Mouse (Mus musculus): ENCODE data around the gene Dytn. TPM values are rescaled to one million over a fixed set of nuclear protein-coding genes. Genes with fewer than 3 reads are reported as not detected.
"Not testable (repeated sequence)": the region's sequence is repeated elsewhere in the genome, so short reads cannot be mapped to it uniquely, and the experiment has no call there.

Dytn gene
- polyA plus RNA-seq, 1 experiment: not detected

DNA sequence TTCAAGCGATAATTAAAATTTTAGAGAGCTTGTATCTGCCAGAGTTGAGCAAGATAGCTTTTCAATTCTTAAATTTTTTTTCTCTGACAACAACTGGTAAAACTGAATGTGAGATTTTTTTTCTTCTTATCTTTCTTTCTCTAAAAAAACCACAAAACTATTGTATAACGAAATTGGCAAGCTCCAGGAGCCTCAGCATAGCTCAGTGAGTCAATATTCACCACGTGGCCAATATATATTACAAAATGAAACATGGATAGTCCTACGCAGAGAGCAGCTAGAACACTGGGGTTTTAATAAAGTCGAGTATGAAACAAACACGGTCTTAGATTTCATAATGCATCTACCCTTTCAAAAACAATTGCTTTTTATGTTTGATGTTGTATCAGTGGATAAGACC, 46.8 kb downstream of the Dytn start:
- no peak for DNase-seq
- no peaks in the 10 kb centered on the region for H3K4me1 ChIP-seq (ENCODE audit: control insufficient read depth, insufficient read depth, low read length)
- WGBS: 74% methylated on average over 6 of the region's 6 CpGs

DNA sequence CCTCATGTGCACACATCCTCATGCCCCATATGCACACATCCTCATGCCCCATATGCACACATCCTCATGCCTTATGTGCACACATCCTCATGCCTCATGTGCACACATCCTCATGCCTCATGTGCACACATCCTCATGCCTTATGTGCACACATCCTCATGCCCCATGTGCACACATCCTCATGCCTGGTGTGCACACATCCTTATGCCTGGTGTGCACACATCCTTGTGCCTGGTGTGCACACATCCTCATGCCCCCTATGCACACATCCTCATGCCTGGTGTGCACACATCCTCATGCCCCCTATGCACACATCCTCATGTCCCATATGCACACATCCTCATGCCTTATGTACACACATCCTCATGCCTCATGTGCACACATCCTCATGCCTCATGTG, 56.3 kb downstream of the Dytn start:
- DNase-seq: not testable (repeated sequence)

More for the DNA sequence above, 46.8 kb downstream of the Dytn start:
- Histone ChIP-seq H3K27me3 (replicated peaks; ENCODE audit: control insufficient read depth, insufficient read depth, low read length) (no peaks in the 10 kb centered on the region; the same call in 1 of the 2 replicates), H3K36me3 (ENCODE audit: control insufficient read depth, insufficient read depth, low read length) (no peaks in the 10 kb centered on the region), H3K27ac (ENCODE audit: insufficient read depth, low read depth, low read length) (no peak overlapping the region), H3K4me3 (ENCODE audit: insufficient read depth, low read depth, low read length) (no peak overlapping the region)
- TF ChIP-seq POLR2A (IDR thresholded peaks at IDR 0.05; ENCODE audit: low read depth, low read length) (no peak), CTCF (conservative IDR thresholded peaks at IDR 0.05; ENCODE audit: insufficient read depth, insufficient read length, low read depth, low read length) (no peak)

DNA sequence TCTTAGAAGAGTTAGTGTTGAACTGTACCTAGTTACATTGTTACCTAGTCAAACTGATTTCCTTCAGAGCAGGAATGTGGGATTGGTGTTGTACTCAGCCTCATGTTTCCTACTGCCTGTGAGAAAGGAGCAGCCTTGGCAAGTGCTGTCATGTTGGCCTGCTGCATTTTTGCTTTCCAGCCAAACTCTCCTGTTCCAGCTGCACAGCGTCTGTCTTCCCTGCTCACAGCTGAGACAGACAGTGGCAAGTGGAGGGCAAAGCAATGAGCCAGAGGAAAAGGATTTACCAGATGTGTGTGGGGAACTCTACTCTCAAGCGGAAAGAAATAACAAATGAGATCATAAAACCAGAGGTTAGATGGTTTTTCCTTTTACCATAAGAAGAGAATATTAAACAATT, 58.5 kb downstream of the Dytn start:
- no peak overlapping the region for H3K4me3 ChIP-seq (ENCODE audit: insufficient read depth, low read depth, low read length)
- no peaks in the 10 kb centered on the region for H3K36me3 ChIP-seq (ENCODE audit: control insufficient read depth, insufficient read depth, low read length)
- WGBS: 26% methylated on average over 2 of the region's 2 CpGs
- H3K27ac ChIP-seq (ENCODE audit: insufficient read depth, low read depth, low read length): no peak overlapping the region
- TF ChIP-seq CTCF (conservative IDR thresholded peaks at IDR 0.05; ENCODE audit: insufficient read depth, insufficient read length, low read depth, low read length) (no peak), POLR2A (IDR thresholded peaks at IDR 0.05; ENCODE audit: low read depth, low read length) (no peak)
- no peak for DNase-seq
- no peaks in the 10 kb centered on the region for H3K4me1 ChIP-seq (ENCODE audit: control insufficient read depth, insufficient read depth, low read length)
- H3K27me3 ChIP-seq (replicated peaks; ENCODE audit: control insufficient read depth, insufficient read depth, low read length): no peaks in the 10 kb centered on the region

More for the DNA sequence above, 56.3 kb downstream of the Dytn start:
- not testable (repeated sequence) for H3K27ac ChIP-seq (ENCODE audit: insufficient read depth, low read depth, low read length); H3K4me1 ChIP-seq (ENCODE audit: control insufficient read depth, insufficient read depth, low read length); H3K4me3 ChIP-seq (ENCODE audit: insufficient read depth, low read depth, low read length); H3K27me3 ChIP-seq (replicated peaks; ENCODE audit: control insufficient read depth, insufficient read depth, low read length); H3K36me3 ChIP-seq (ENCODE audit: control insufficient read depth, insufficient read depth, low read length)

DNA sequence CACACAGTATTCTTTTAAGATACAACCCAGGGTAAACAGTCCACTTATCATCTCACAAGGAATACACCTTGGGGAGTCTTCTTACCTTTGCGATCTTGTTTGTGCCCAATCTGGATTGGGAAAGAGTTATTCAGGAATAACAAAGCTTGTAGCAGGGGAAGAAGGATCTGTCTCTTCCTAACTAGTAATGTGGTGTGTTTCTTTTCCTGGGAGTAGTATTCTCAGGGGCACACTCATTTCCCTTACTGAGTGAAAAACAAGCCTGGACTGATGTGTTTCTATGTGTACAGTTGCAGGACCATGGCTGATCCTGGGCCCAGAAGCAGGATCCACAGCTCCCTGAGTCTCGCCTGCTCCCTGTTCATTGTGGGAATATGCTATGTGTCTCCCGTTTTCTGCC, 71.1 kb downstream of the Dytn start, which contains the start of gene Gm39653:
TSS of gene Gm39653 (plus strand) at position 301 of the 400 bp plus-strand sequence.
- no peak within 1 kb of the TSS for H3K4me3 ChIP-seq (ENCODE audit: insufficient read depth, low read depth, low read length)
- WGBS: 75% methylated on average over 3 of the region's 3 CpGs
- no peak for DNase-seq
- no peaks in the 10 kb centered on the region; the same call in 1 of the 2 replicates for H3K27me3 ChIP-seq (replicated peaks; ENCODE audit: control insufficient read depth, insufficient read depth, low read length)
- H3K27ac ChIP-seq (ENCODE audit: insufficient read depth, low read depth, low read length): no peak within 1 kb of the TSS
- H3K36me3 ChIP-seq (ENCODE audit: control insufficient read depth, insufficient read depth, low read length): no peaks in the 10 kb centered on the region
- TF ChIP-seq CTCF (conservative IDR thresholded peaks at IDR 0.05; ENCODE audit: insufficient read depth, insufficient read length, low read depth, low read length) (no peak), POLR2A (IDR thresholded peaks at IDR 0.05; ENCODE audit: low read depth, low read length) (no peak)
- H3K4me1 ChIP-seq (ENCODE audit: control insufficient read depth, insufficient read depth, low read length): no peaks in the 10 kb centered on the region

DNA sequence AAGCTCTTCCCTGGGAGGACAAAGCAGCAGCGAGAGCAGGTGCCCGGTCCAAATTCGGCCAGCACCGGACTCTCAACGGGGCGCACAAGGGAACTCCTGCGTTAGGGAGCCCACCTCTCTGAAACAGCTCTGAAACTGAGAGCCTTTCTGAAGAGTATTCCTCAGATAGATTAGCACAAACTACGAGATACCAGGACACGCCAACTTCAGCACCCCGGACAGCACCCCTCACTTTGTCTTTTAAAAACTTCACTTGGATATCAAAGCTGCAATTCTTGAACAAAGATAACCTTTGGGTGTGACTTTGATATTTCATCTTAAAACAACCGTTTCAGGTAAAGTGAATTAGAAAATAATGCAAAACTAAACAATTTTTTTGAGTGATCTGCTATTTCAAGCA, 72.1 kb downstream of the Dytn start:
- peak; percentile 23 for DNase-seq
- Histone ChIP-seq H3K36me3 (ENCODE audit: control insufficient read depth, insufficient read depth, low read length) (no peaks in the 10 kb centered on the region), H3K4me1 (ENCODE audit: control insufficient read depth, insufficient read depth, low read length) (no peaks in the 10 kb centered on the region), H3K4me3 (ENCODE audit: insufficient read depth, low read depth, low read length) (no peak overlapping the region), H3K27me3 (replicated peaks; ENCODE audit: control insufficient read depth, insufficient read depth, low read length) (no peaks in the 10 kb centered on the region; the same call in 1 of the 2 replicates), H3K27ac (ENCODE audit: insufficient read depth, low read depth, low read length) (no peak overlapping the region)
- no peak for TF ChIP-seq CTCF (conservative IDR thresholded peaks at IDR 0.05; ENCODE audit: insufficient read depth, insufficient read length, low read depth, low read length)
- 2% methylated on average over 11 of the region's 11 CpGs for WGBS

DNA sequence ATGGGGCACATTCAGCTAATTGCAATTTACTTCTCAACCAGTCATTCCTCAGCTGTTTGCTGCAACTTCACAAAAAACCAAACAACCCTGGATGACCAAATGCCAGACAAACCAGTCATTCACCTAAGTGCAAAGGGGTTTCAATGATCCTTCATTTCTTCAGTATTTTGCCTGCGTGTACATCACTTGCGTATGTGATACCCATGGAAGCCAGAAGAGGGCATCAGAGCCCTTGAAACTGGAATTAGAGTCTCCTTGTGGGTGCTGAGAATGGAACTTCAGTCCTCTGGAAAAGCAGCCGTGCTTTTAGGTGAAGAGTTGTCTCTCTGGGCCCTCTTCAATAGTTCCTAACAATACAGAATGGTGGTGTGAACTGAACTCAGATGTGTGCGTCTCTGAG, 77.1 kb downstream of the Dytn start:
- Histone ChIP-seq H3K4me3 (ENCODE audit: insufficient read depth, low read depth, low read length) (no peak overlapping the region), H3K27ac (ENCODE audit: insufficient read depth, low read depth, low read length) (no peak overlapping the region), H3K27me3 (replicated peaks; ENCODE audit: control insufficient read depth, insufficient read depth, low read length) (no peaks in the 10 kb centered on the region), H3K36me3 (ENCODE audit: control insufficient read depth, insufficient read depth, low read length) (no peaks in the 10 kb centered on the region), H3K4me1 (ENCODE audit: control insufficient read depth, insufficient read depth, low read length) (no peaks in the 10 kb centered on the region)
- no peak for DNase-seq
- no peak for TF ChIP-seq CTCF (conservative IDR thresholded peaks at IDR 0.05; ENCODE audit: insufficient read depth, insufficient read length, low read depth, low read length)
- TF ChIP-seq POLR2A (IDR thresholded peaks at IDR 0.05; ENCODE audit: low read depth, low read length): no peak
- WGBS: 90% methylated on average over 4 of the region's 4 CpGs

DNA sequence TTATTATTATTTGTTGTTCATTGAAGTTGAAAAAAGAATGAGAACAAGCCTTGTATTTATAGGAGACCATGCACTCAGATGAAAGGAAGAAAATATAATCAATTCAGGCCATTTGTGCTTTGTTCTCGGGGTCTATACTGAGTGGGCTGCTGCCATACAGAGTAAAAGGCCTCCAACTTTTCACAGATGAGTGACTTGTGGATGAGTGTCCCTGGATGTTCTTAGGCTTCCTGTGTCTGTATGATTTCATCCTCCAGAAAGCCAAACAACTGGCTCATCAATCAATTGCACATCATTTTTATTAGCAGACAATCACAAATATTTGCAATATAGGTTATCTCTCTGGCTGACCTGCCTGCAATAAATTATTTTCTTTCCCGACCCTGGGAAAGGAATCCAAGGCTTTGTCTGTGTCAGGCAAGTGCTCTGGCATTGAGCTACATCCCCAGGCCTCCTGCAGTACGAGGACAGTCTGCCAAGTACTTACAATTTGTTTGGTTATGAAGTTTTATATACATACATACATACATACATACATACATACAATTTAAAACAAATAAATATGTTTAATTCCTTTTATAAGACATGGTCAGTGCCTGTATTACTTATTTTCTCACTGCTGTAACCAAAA, 82.7 kb downstream of the Dytn start:
- Histone ChIP-seq H3K4me1 (ENCODE audit: control insufficient read depth, insufficient read depth, low read length) (no peaks in the 10 kb centered on the region), H3K27me3 (replicated peaks; ENCODE audit: control insufficient read depth, insufficient read depth, low read length) (no peaks in the 10 kb centered on the region), H3K4me3 (ENCODE audit: insufficient read depth, low read depth, low read length) (no peak overlapping the region), H3K27ac (ENCODE audit: insufficient read depth, low read depth, low read length) (no peak overlapping the region), H3K36me3 (ENCODE audit: control insufficient read depth, insufficient read depth, low read length) (no peaks in the 10 kb centered on the region)
- DNase-seq: no peak
- TF ChIP-seq POLR2A (IDR thresholded peaks at IDR 0.05; ENCODE audit: low read depth, low read length): no peak
- TF ChIP-seq CTCF (conservative IDR thresholded peaks at IDR 0.05; ENCODE audit: insufficient read depth, insufficient read length, low read depth, low read length): no peak
- 31% methylated on average over 3 of the region's 3 CpGs for WGBS

All from kidney, adult 2 months (tissue).